Mouse (Mus musculus) T-helper 1 cell (primary cell): ENCODE data around the gene Fbn1.

Experiments
- in situ Hi-C: fragments of 300-600 bp; cut with MboI, MseI; formaldehyde crosslinking; loops from one replicate; pipeline ENCODE4 v1.15.1; 2025; ENCODE audit warnings: high pct_unique_total_duplicates

Fbn1 gene

GRCm38 (mm10) chr2:125501526-125501925, 6.3 kb downstream of the Fbn1 start:
- in situ Hi-C loops = loop anchor here (5.0 kb wide), 1 partner anchor 554 kb away; no protein-coding TSS in a partner anchor

GRCm38 (mm10) chr2:125498216-125498615, 9.6 kb downstream of the Fbn1 start:
- in situ Hi-C loops = no loop called here

GRCm38 (mm10) chr2:125496696-125497095, 11.1 kb downstream of the Fbn1 start:
- in situ Hi-C loops = no loop called here

- in situ Hi-C loops = no loop called here
Observed at GRCm38 (mm10) chr2:125494831-125495812, 12.7 kb downstream of the Fbn1 start.

- in situ Hi-C loops = no loop called here
Observed at GRCm38 (mm10) chr2:125494291-125494690, 13.5 kb downstream of the Fbn1 start.

- in situ Hi-C loops = no loop called here
Observed at GRCm38 (mm10) chr2:125492050-125492900, 15.5 kb downstream of the Fbn1 start.

GRCm38 (mm10) chr2:125489979-125490378, 17.8 kb downstream of the Fbn1 start:
- in situ Hi-C loops = no loop called here

- in situ Hi-C loops = no loop called here
Observed at GRCm38 (mm10) chr2:125484910-125485309, 22.9 kb downstream of the Fbn1 start.

GRCm38 (mm10) chr2:125484164-125484563, 23.6 kb downstream of the Fbn1 start:
- in situ Hi-C loops = no loop called here

GRCm38 (mm10) chr2:125481531-125482317, 26.1 kb downstream of the Fbn1 start:
- in situ Hi-C loops = no loop called here

- in situ Hi-C loops = no loop called here
Observed at GRCm38 (mm10) chr2:125481116-125481515, 26.7 kb downstream of the Fbn1 start.

GRCm38 (mm10) chr2:125480057-125480456, 27.7 kb downstream of the Fbn1 start:
- in situ Hi-C loops = no loop called here

GRCm38 (mm10) chr2:125478705-125479104, 29.1 kb downstream of the Fbn1 start:
- in situ Hi-C loops = no loop called here

- in situ Hi-C loops = no loop called here
Observed at GRCm38 (mm10) chr2:125477367-125477766, 30.4 kb downstream of the Fbn1 start.

- in situ Hi-C loops = no loop called here
Observed at GRCm38 (mm10) chr2:125476231-125476630, 31.6 kb downstream of the Fbn1 start.

GRCm38 (mm10) chr2:125474690-125475089, 33.1 kb downstream of the Fbn1 start:
- in situ Hi-C loops = no loop called here

GRCm38 (mm10) chr2:125473228-125473627, 34.6 kb downstream of the Fbn1 start:
- in situ Hi-C loops = no loop called here

- in situ Hi-C loops = no loop called here
Observed at GRCm38 (mm10) chr2:125471721-125472120, 36.1 kb downstream of the Fbn1 start.

GRCm38 (mm10) chr2:125470553-125471295, 37.1 kb downstream of the Fbn1 start:
- in situ Hi-C loops = no loop called here

- in situ Hi-C loops = no loop called here
Observed at GRCm38 (mm10) chr2:125464036-125464435, 43.8 kb downstream of the Fbn1 start.

- in situ Hi-C loops = no loop called here
Observed at GRCm38 (mm10) chr2:125459087-125459486, 48.7 kb downstream of the Fbn1 start.
